Mouse (Mus musculus) E14TG2a.4 (cell line): ENCODE data around the gene Tmem72.

ENCODE experiments used
- CTCF ChIP-seq: conservative IDR thresholded peaks from 2 replicates; pipeline ENCODE4 v1.5.1; 2014; ENCODE audit warnings: low read length
- NANOG ChIP-seq: IDR thresholded peaks from 2 replicates; pipeline ENCODE4 v1.6.1; 2014; ENCODE audit warnings: borderline replicate concordance, low read length, mixed read lengths
- POU5F1 ChIP-seq: IDR thresholded peaks from 2 replicates; pipeline ENCODE4 v1.6.1; 2014; ENCODE audit warnings: low read length, borderline replicate concordance

DNA sequence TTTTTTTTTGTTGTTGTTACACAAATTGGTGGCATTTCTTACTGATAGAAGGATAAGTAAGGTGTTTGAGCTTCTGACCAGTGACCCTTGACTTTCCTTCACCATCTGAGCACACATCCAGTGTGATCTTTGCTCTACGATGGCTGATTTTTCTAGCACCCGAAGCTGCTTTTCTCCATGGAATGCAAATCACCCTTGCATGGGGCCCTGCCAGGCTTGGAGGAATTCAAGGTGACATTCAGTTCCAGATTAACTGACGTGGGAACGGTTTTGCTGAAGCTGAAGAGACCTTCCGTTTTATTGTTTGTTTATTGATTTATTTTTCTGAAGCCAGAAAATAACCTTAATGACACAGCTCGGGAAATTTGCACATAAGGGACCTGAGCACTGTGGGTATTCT lies 43.5 kb upstream of the Tmem72 start:
- TF ChIP-seq CTCF (no peak), NANOG (no peak), POU5F1 (no peak)
